Mouse (Mus musculus) testis, adult 2 months (tissue): Measurements from ENCODE around the gene Spi1.

ENCODE experiments used
- CTCF ChIP-seq: fragments of 200-500 bp; IDR thresholded peaks from 2 replicates; pipeline ENCODE4 v1.5.1; 2012; ENCODE audit warnings: low read depth, mild to moderate bottlenecking, inconsistent platforms, low read length, moderate library complexity; ENCODE audit not compliant: control insufficient read depth, insufficient read depth, insufficient replicate concordance
- POLR2A ChIP-seq: fragments of 200-500 bp; IDR thresholded peaks from 2 replicates; pipeline ENCODE4 v1.6.1; 2012; ENCODE audit warnings: low read depth, mild to moderate bottlenecking, inconsistent platforms, low read length, moderate library complexity; ENCODE audit not compliant: control insufficient read depth

GRCm38 (mm10) chr2:91117585-91118275 lies 35.5 kb downstream of the Spi1 start, which contains the start of gene Mybpc3:
- TF ChIP-seq CTCF (no peak), POLR2A (no peak)
